Mouse (Mus musculus): ENCODE data around the gene Cdh4. TPM values are rescaled to one million over a fixed set of nuclear protein-coding genes. Genes with fewer than 3 reads are reported as not detected.

Gene Cdh4
- polyA plus RNA-seq, 1 experiment: 9.3 TPM

- Histone ChIP-seq H3K4me1 (ENCODE audit: control insufficient read depth, insufficient read depth, low read length) (peaks cover 15% of the 10 kb centered on the region), H3K27me3 (ENCODE audit: control insufficient read depth, insufficient read depth, low read length) (no peaks in the 10 kb centered on the region), H3K27ac (ENCODE audit: insufficient read depth, low read length) (no peak overlapping the region), H3K4me3 (replicated peaks; ENCODE audit: insufficient read depth, low read depth, low read length) (no peak overlapping the region)
- 52% methylated on average over 4 of the region's 4 CpGs for whole genome bisulfite sequencing
- peak; percentile 18 to 51 for DNase-seq
- TF ChIP-seq POLR2A (IDR thresholded peaks at IDR 0.05; ENCODE audit: borderline replicate concordance, insufficient read depth, low read length): no peak
- no peak for TF ChIP-seq CTCF (IDR thresholded peaks at IDR 0.05; ENCODE audit: borderline replicate concordance, insufficient read depth, low read depth, low read length)
Measured at GRCm38 (mm10) chr2:179541096-179541495, 98.9 kb downstream of the Cdh4 start.

DNA sequence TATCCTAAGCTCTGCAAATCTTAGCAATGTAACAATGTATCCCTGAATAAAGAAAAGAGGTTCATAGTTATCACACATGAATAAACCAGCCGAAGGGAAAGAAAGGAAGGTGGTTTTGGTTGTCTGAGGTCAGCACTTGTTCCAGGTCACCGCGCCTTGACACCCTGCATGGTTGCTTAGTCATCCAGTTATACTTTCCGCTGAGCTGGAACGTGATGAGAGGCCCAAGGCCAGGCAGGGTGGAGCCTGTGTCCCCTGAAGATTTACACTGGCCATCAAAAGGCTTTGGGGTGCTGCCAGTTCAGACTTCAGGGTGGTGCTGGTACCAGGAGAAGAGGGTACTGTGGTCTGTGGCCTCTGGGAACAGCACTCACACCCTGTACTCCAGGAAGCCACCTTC lies 105.4 kb downstream of the Cdh4 start:
- TF ChIP-seq CTCF (IDR thresholded peaks at IDR 0.05; ENCODE audit: borderline replicate concordance, insufficient read depth, low read depth, low read length): no peak
- no peak for TF ChIP-seq POLR2A (IDR thresholded peaks at IDR 0.05; ENCODE audit: borderline replicate concordance, insufficient read depth, low read length)
- WGBS: 65% methylated on average over 5 of the region's 5 CpGs
- Histone ChIP-seq H3K27ac (ENCODE audit: insufficient read depth, low read length) (no peak overlapping the region), H3K27me3 (ENCODE audit: control insufficient read depth, insufficient read depth, low read length) (no peaks in the 10 kb centered on the region), H3K4me1 (ENCODE audit: control insufficient read depth, insufficient read depth, low read length) (no peaks in the 10 kb centered on the region), H3K4me3 (replicated peaks; ENCODE audit: insufficient read depth, low read depth, low read length) (no peak overlapping the region)
- no peak for DNase-seq

DNA sequence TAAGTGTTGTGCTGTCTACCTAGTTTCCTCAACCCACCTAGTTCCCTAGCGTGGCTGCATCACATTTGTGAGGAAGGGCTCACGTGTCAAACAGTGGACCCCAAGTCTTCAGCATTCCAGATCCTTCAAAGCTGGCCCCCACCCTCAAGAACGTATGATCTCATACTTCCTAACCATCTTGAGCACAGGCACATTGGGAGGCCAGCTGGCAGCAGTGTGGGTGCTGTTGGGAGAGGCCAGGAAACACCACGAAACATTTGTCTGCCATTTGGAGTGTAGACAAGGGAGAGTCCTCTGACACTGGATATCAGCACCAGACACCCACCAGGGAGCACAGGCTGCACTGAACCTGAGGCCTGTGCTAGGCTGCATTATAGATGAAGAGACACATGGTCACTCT lies 113.7 kb downstream of the Cdh4 start:
- Histone ChIP-seq H3K27me3 (ENCODE audit: control insufficient read depth, insufficient read depth, low read length) (no peaks in the 10 kb centered on the region), H3K27ac (ENCODE audit: insufficient read depth, low read length) (no peak overlapping the region), H3K4me1 (ENCODE audit: control insufficient read depth, insufficient read depth, low read length) (peaks cover 8% of the 10 kb centered on the region), H3K4me3 (replicated peaks; ENCODE audit: insufficient read depth, low read depth, low read length) (no peak overlapping the region)
- DNase-seq: no peak
- TF ChIP-seq CTCF (IDR thresholded peaks at IDR 0.05; ENCODE audit: borderline replicate concordance, insufficient read depth, low read depth, low read length) (no peak), POLR2A (IDR thresholded peaks at IDR 0.05; ENCODE audit: borderline replicate concordance, insufficient read depth, low read length) (no peak)
- 59% methylated on average over 4 of the region's 4 CpGs for WGBS

DNA sequence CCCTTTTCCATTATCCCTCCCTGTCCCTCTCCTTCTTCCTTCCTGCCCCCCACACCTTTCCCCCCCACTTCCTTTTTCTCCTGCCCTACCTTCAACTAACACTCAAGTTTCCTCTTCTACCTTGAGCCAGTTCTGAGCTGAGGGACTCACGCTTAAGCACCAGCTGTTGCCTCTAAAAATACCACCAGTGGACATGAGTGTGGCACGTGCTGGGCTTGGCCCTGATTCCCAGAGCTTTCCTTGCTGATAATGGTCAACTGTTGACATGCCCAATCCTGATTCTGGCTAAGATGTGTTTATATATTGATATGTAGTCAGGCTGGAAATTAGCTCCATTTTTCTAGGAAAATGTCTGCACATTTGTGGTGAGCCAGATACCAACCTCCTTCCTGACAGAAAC lies 120.1 kb downstream of the Cdh4 start:
- TF ChIP-seq CTCF (IDR thresholded peaks at IDR 0.05; ENCODE audit: borderline replicate concordance, insufficient read depth, low read depth, low read length): no peak
- no peak for TF ChIP-seq POLR2A (IDR thresholded peaks at IDR 0.05; ENCODE audit: borderline replicate concordance, insufficient read depth, low read length)
- H3K4me1 ChIP-seq (ENCODE audit: control insufficient read depth, insufficient read depth, low read length): peaks cover 2% of the 10 kb centered on the region; the same call in 1 of the 2 replicates
- no peaks in the 10 kb centered on the region for H3K27me3 ChIP-seq (ENCODE audit: control insufficient read depth, insufficient read depth, low read length)
- no peak for DNase-seq
- 55% methylated on average over 2 of the region's 2 CpGs for WGBS
- H3K4me3 ChIP-seq (replicated peaks; ENCODE audit: insufficient read depth, low read depth, low read length): no peak overlapping the region
- no peak overlapping the region for H3K27ac ChIP-seq (ENCODE audit: insufficient read depth, low read length)

GRCm38 (mm10) chr2:179565611-179566010 lies 123.4 kb downstream of the Cdh4 start:
- Histone ChIP-seq H3K27me3 (ENCODE audit: control insufficient read depth, insufficient read depth, low read length) (no peaks in the 10 kb centered on the region), H3K4me1 (ENCODE audit: control insufficient read depth, insufficient read depth, low read length) (no peaks in the 10 kb centered on the region; the same call in 1 of the 2 replicates), H3K4me3 (replicated peaks; ENCODE audit: insufficient read depth, low read depth, low read length) (no peak overlapping the region), H3K27ac (ENCODE audit: insufficient read depth, low read length) (no peak overlapping the region)
- WGBS: 50% methylated on average over 12 of the region's 12 CpGs
- TF ChIP-seq POLR2A (IDR thresholded peaks at IDR 0.05; ENCODE audit: borderline replicate concordance, insufficient read depth, low read length): no peak
- TF ChIP-seq CTCF (IDR thresholded peaks at IDR 0.05; ENCODE audit: borderline replicate concordance, insufficient read depth, low read depth, low read length): no peak
- DNase-seq: peak; percentile 18 to 19

- Histone ChIP-seq H3K27me3 (ENCODE audit: control insufficient read depth, insufficient read depth, low read length) (no peaks in the 10 kb centered on the region), H3K4me1 (ENCODE audit: control insufficient read depth, insufficient read depth, low read length) (no peaks in the 10 kb centered on the region; the same call in 1 of the 2 replicates), H3K4me3 (replicated peaks; ENCODE audit: insufficient read depth, low read depth, low read length) (no peak overlapping the region), H3K27ac (ENCODE audit: insufficient read depth, low read length) (no peak overlapping the region)
- no peak for TF ChIP-seq POLR2A (IDR thresholded peaks at IDR 0.05; ENCODE audit: borderline replicate concordance, insufficient read depth, low read length)
- TF ChIP-seq CTCF (IDR thresholded peaks at IDR 0.05; ENCODE audit: borderline replicate concordance, insufficient read depth, low read depth, low read length): no peak
- 96% methylated on average over 8 of the region's 8 CpGs for WGBS
- DNase-seq: no peak
Measured at GRCm38 (mm10) chr2:179567886-179568285, 125.7 kb downstream of the Cdh4 start.

- no peak for TF ChIP-seq CTCF (IDR thresholded peaks at IDR 0.05; ENCODE audit: borderline replicate concordance, insufficient read depth, low read depth, low read length)
- TF ChIP-seq POLR2A (IDR thresholded peaks at IDR 0.05; ENCODE audit: borderline replicate concordance, insufficient read depth, low read length): no peak
- WGBS: 76% methylated on average over 10 of the region's 10 CpGs
- H3K4me3 ChIP-seq (replicated peaks; ENCODE audit: insufficient read depth, low read depth, low read length): no peak overlapping the region
- DNase-seq: no peak
- H3K4me1 ChIP-seq (ENCODE audit: control insufficient read depth, insufficient read depth, low read length): no peaks in the 10 kb centered on the region; the same call in 1 of the 2 replicates
- no peak overlapping the region for H3K27ac ChIP-seq (ENCODE audit: insufficient read depth, low read length)
- H3K27me3 ChIP-seq (ENCODE audit: control insufficient read depth, insufficient read depth, low read length): no peaks in the 10 kb centered on the region
Measured at GRCm38 (mm10) chr2:179569171-179569570, 126.9 kb downstream of the Cdh4 start.

DNA sequence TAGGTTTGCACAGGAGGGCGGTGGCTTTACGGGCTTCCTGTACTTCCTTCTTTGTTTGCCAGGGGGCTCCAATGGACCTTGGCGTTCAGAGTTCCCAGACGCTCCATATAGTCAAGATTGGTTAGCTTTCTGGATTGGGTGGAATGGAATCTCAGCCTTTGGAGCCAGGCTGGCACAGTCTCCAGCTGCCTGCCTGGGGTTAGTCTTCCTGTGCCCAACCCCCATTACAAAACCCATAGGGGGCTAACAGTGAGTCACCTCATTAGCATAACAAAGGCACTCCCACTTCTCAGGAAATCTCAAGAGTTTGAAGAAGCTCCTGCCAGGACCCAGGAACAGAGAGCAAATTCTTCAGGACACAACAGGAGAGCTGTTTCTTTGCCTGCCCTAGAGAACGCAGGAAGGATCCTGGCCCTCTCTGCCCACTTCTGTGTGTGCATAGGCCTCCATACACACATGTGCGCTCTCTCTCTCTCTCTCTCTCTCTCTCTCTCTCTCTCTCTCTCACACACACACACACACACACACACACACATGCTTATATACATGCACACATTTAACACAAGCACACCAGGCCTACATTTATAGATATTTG lies 129.0 kb downstream of the Cdh4 start:
- no peaks in the 10 kb centered on the region for H3K27me3 ChIP-seq (ENCODE audit: control insufficient read depth, insufficient read depth, low read length)
- no peak overlapping the region for H3K27ac ChIP-seq (ENCODE audit: insufficient read depth, low read length)
- 63% methylated on average over 6 of the region's 6 CpGs for WGBS
- H3K4me3 ChIP-seq (replicated peaks; ENCODE audit: insufficient read depth, low read depth, low read length): no peak overlapping the region
- no peak for TF ChIP-seq POLR2A (IDR thresholded peaks at IDR 0.05; ENCODE audit: borderline replicate concordance, insufficient read depth, low read length)
- TF ChIP-seq CTCF (IDR thresholded peaks at IDR 0.05; ENCODE audit: borderline replicate concordance, insufficient read depth, low read depth, low read length): peak; percentile 5; the same call in 1 of the 2 replicates
- no peak for DNase-seq
- no peaks in the 10 kb centered on the region; the same call in 1 of the 2 replicates for H3K4me1 ChIP-seq (ENCODE audit: control insufficient read depth, insufficient read depth, low read length)

Measured in cerebellum, adult 2 months (tissue).